Mouse (Mus musculus): ENCODE data around the gene Egln2. TPM values are rescaled to one million over a fixed set of nuclear protein-coding genes. Genes with fewer than 3 reads are reported as not detected.
A peak's percentile ranks its signal among the peaks of the same experiment; 100 is the strongest.

Gene Egln2
- polyA plus RNA-seq, 1 experiment from 2014 or later = 91.5 TPM

GRCm38 (mm10) chr7:27111987-27112386 is 54.6 kb downstream of the Egln2 start:
- ATAC-seq = no peak
- Histone ChIP-seq H3K27ac (ENCODE audit: low read length) (no peak overlapping the region), H3K4me1 (ENCODE audit: control insufficient read depth, insufficient read depth, low read length) (no peaks in the 10 kb centered on the region), H3K4me3 (ENCODE audit: low read depth, low read length) (no peak overlapping the region), H3K27me3 (ENCODE audit: control insufficient read depth, insufficient read depth, low read depth, low read length) (no peaks in the 10 kb centered on the region), H3K9me3 (replicated peaks; ENCODE audit: control insufficient read depth, low read length, poor library complexity, severe bottlenecking) (0 out of 2 replicates have a peak, but pooled peaks cover 2% of the 10 kb centered on the region), H3K36me3 (ENCODE audit: control insufficient read depth, insufficient read depth, low read length) (no peaks in the 10 kb centered on the region), H3K9ac (ENCODE audit: low read depth, low read length) (no peak overlapping the region), H3K4me2 (ENCODE audit: low read length) (no peak overlapping the region)
- WGBS = 78% methylated on average over 3 of the region's 3 CpGs

- H3K27me3 ChIP-seq (ENCODE audit: control insufficient read depth, insufficient read depth, low read depth, low read length) = no peaks in the 10 kb centered on the region
- H3K27ac ChIP-seq (ENCODE audit: low read length) = no peak overlapping the region
- no peak for ATAC-seq
- 0 out of 2 replicates have a peak, but pooled peaks cover 2% of the 10 kb centered on the region for H3K9me3 ChIP-seq (replicated peaks; ENCODE audit: control insufficient read depth, low read length, poor library complexity, severe bottlenecking)
- H3K9ac ChIP-seq (ENCODE audit: low read depth, low read length) = no peak overlapping the region
- no peaks in the 10 kb centered on the region for H3K36me3 ChIP-seq (ENCODE audit: control insufficient read depth, insufficient read depth, low read length)
- no peaks in the 10 kb centered on the region for H3K4me1 ChIP-seq (ENCODE audit: control insufficient read depth, insufficient read depth, low read length)
- WGBS = 82% methylated on average over 1 of the region's 1 CpGs
- H3K4me2 ChIP-seq (ENCODE audit: low read length) = no peak overlapping the region
- no peak overlapping the region for H3K4me3 ChIP-seq (ENCODE audit: low read depth, low read length)
Measured at GRCm38 (mm10) chr7:27111038-27111437, 55.6 kb downstream of the Egln2 start.

- no peak for ATAC-seq
- 0 out of 2 replicates have a peak, but pooled peaks cover 2% of the 10 kb centered on the region for H3K9me3 ChIP-seq (replicated peaks; ENCODE audit: control insufficient read depth, low read length, poor library complexity, severe bottlenecking)
- no peak overlapping the region for H3K4me3 ChIP-seq (ENCODE audit: low read depth, low read length)
- H3K4me2 ChIP-seq (ENCODE audit: low read length) = no peak overlapping the region
- H3K27me3 ChIP-seq (ENCODE audit: control insufficient read depth, insufficient read depth, low read depth, low read length) = no peaks in the 10 kb centered on the region
- H3K9ac ChIP-seq (ENCODE audit: low read depth, low read length) = no peak overlapping the region
- H3K36me3 ChIP-seq (ENCODE audit: control insufficient read depth, insufficient read depth, low read length) = no peaks in the 10 kb centered on the region
- no peak overlapping the region for H3K27ac ChIP-seq (ENCODE audit: low read length)
- no peaks in the 10 kb centered on the region for H3K4me1 ChIP-seq (ENCODE audit: control insufficient read depth, insufficient read depth, low read length)
Measured at GRCm38 (mm10) chr7:27110327-27110726, 56.3 kb downstream of the Egln2 start.

MicroRNA genes within 50 kb of the gene (microRNA counts, 519-probe panel; counts per million panel counts)
- microRNA mmu-miR-1191 = 1,299 counts per million, percentile 25 among the panel's probes with 10 or more counts

Small RNAs within 50 kb of the gene (microRNA-seq; reads per million reads assigned to microRNA genes)
- 2.6 reads per million, percentile 12 among the genes with 10 or more reads in this experiment for gene Mir1191
- 1.2 reads per million for gene Mir3101

Other genes with a start within 250 kb of the Egln2 start
- not detected in 2 replicates for gene Cyp2a22, start 227.4 kb downstream of the Egln2 start, polyA plus RNA-seq (2015; fragmentation: Nextera tagmentation; extraction: Ambion mirVana)
- not detected in 2 replicates for gene Cyp2a12, start 137.7 kb downstream of the Egln2 start, polyA plus RNA-seq (2015; fragmentation: Nextera tagmentation; extraction: Ambion mirVana)
- gene Cyp2f2, start 46.9 kb downstream of the Egln2 start, polyA plus RNA-seq (2015; fragmentation: Nextera tagmentation; extraction: Ambion mirVana) = 0.15 TPM in 1 of 2 replicates, not detected in the other
- 0.21 and 0.25 TPM in 2 replicates for gene Cyp2t4, start 13.1 kb downstream of the Egln2 start, polyA plus RNA-seq (2015; fragmentation: Nextera tagmentation; extraction: Ambion mirVana)
- gene Rab4b, start 12.1 kb upstream of the Egln2 start, polyA plus RNA-seq (2015; fragmentation: Nextera tagmentation; extraction: Ambion mirVana) = 104 and 106 TPM in 2 replicates
- 0.54 and 0.72 TPM in 2 replicates for gene Gm21983, start 14.3 kb upstream of the Egln2 start, polyA plus RNA-seq (2015; fragmentation: Nextera tagmentation; extraction: Ambion mirVana)
- gene Mia, start 14.4 kb upstream of the Egln2 start, polyA plus RNA-seq (2015; fragmentation: Nextera tagmentation; extraction: Ambion mirVana) = 18.2 and 18.8 TPM in 2 replicates
- gene BC024978, start 29.0 kb upstream of the Egln2 start, polyA plus RNA-seq (2015; fragmentation: Nextera tagmentation; extraction: Ambion mirVana) = 3.1 and 4.1 TPM in 2 replicates
- gene Snrpa, start 29.5 kb upstream of the Egln2 start, polyA plus RNA-seq (2015; fragmentation: Nextera tagmentation; extraction: Ambion mirVana) = 192 and 197 TPM in 2 replicates
- 6.0 and 7.0 TPM in 2 replicates for gene Itpkc, start 61.9 kb upstream of the Egln2 start, polyA plus RNA-seq (2015; fragmentation: Nextera tagmentation; extraction: Ambion mirVana)
- 21.1 and 23.7 TPM in 2 replicates for gene Coq8b, start 66.2 kb upstream of the Egln2 start, polyA plus RNA-seq (2015; fragmentation: Nextera tagmentation; extraction: Ambion mirVana)
- 51.2 and 53.6 TPM in 2 replicates for gene Numbl, start 91.6 kb upstream of the Egln2 start, polyA plus RNA-seq (2015; fragmentation: Nextera tagmentation; extraction: Ambion mirVana)
- gene Ltbp4, start 170.9 kb upstream of the Egln2 start, polyA plus RNA-seq (2015; fragmentation: Nextera tagmentation; extraction: Ambion mirVana) = 14.1 and 14.3 TPM in 2 replicates
- 47.4 and 55.1 TPM in 2 replicates for gene Shkbp1, start 189.2 kb upstream of the Egln2 start, polyA plus RNA-seq (2015; fragmentation: Nextera tagmentation; extraction: Ambion mirVana)
- not detected in 2 replicates for gene Gm20479, start 190.6 kb upstream of the Egln2 start, polyA plus RNA-seq (2015; fragmentation: Nextera tagmentation; extraction: Ambion mirVana)